Mouse (Mus musculus) MEL (cell line): ENCODE measurements around the gene Asb7.

Experiments used
- CTCF ChIP-seq, 3 experiments: IDR thresholded peaks in 2 of 3; conservative IDR thresholded peaks in 1 of 3; 2 replicates each; pipeline ENCODE4 v1.5.1; 2011 to 2012; ENCODE audit warnings: low read length in 3 of 3, low read depth in 2 of 3, mild to moderate bottlenecking in 2 of 3, improper control_type of control experiment in 1 of 3, inconsistent platforms in 1 of 3, mixed read lengths in 1 of 3, moderate library complexity in 1 of 3; ENCODE audit not compliant: control insufficient read depth in 1 of 3, insufficient read depth in 1 of 3, poor library complexity in 1 of 3, severe bottlenecking in 1 of 3
- E2F4 ChIP-seq: IDR thresholded peaks from 2 replicates; pipeline ENCODE4 v1.6.1; 2011; ENCODE audit warnings: low read depth, low read length, improper control_type of control experiment, borderline replicate concordance
- ELF1 ChIP-seq: IDR thresholded peaks from 2 replicates; pipeline ENCODE4 v1.6.1; 2014; ENCODE audit warnings: low read depth, mild to moderate bottlenecking, inconsistent platforms, low read length, improper control_type of control experiment, moderate library complexity
- MXI1 ChIP-seq: IDR thresholded peaks from 2 replicates; pipeline ENCODE4 v1.6.1; 2011; ENCODE audit warnings: mild to moderate bottlenecking, low read depth, low read length, improper control_type of control experiment
- MYC ChIP-seq: IDR thresholded peaks from 2 replicates; pipeline ENCODE4 v1.6.1; 2011; ENCODE audit warnings: low read depth, mild to moderate bottlenecking, low read length, improper control_type of control experiment, moderate library complexity
- NELFE ChIP-seq: IDR thresholded peaks from 2 replicates; pipeline ENCODE4 v1.6.1; 2011; ENCODE audit warnings: low read depth, low read length, improper control_type of control experiment
- POLR2A ChIP-seq, 2 experiments: IDR thresholded peaks; 2 replicates each; pipeline ENCODE4 v1.6.1; 2011 to 2012; ENCODE audit warnings: low read length in 2 of 2, mild to moderate bottlenecking in 2 of 2, control low read depth in 1 of 2, improper control_type of control experiment in 1 of 2, low read depth in 1 of 2, moderate library complexity in 1 of 2; ENCODE audit not compliant: control insufficient read depth in 1 of 2, insufficient read depth in 1 of 2, poor library complexity in 1 of 2
- RAD21 ChIP-seq: IDR thresholded peaks from 2 replicates; pipeline ENCODE4 v1.6.1; 2011; ENCODE audit warnings: mild to moderate bottlenecking, low read depth, low read length, improper control_type of control experiment
- SMC3 ChIP-seq: IDR thresholded peaks from 2 replicates; pipeline ENCODE4 v1.6.1; 2011; ENCODE audit warnings: low read depth, low read length, improper control_type of control experiment
- TAL1 ChIP-seq: IDR thresholded peaks from 2 replicates; pipeline ENCODE4 v1.6.1; 2012; ENCODE audit warnings: mild to moderate bottlenecking, inconsistent platforms, low read length, moderate library complexity, mixed read lengths
- TCF12 ChIP-seq: IDR thresholded peaks from 2 replicates; pipeline ENCODE4 v1.6.1; 2014; ENCODE audit warnings: low read depth, mild to moderate bottlenecking, inconsistent platforms, low read length, improper control_type of control experiment, moderate library complexity
- UBTF ChIP-seq: IDR thresholded peaks from 2 replicates; pipeline ENCODE4 v1.6.1; 2012; ENCODE audit warnings: low read depth, mild to moderate bottlenecking, inconsistent platforms, low read length, improper control_type of control experiment, moderate library complexity, borderline replicate concordance; ENCODE audit not compliant: insufficient read depth
- USF1 ChIP-seq: IDR thresholded peaks from 2 replicates; pipeline ENCODE4 v1.6.1; 2014; ENCODE audit warnings: low read depth, mild to moderate bottlenecking, inconsistent platforms, low read length, improper control_type of control experiment, moderate library complexity
- USF2 ChIP-seq, 2 experiments: IDR thresholded peaks; 2 replicates each; pipeline ENCODE4 v1.6.1; 2011 to 2012; ENCODE audit warnings: improper control_type of control experiment in 2 of 2, low read length in 2 of 2, borderline replicate concordance in 1 of 2, inconsistent platforms in 1 of 2, low read depth in 1 of 2, mild to moderate bottlenecking in 1 of 2; ENCODE audit not compliant: insufficient read depth in 1 of 2

DNA sequence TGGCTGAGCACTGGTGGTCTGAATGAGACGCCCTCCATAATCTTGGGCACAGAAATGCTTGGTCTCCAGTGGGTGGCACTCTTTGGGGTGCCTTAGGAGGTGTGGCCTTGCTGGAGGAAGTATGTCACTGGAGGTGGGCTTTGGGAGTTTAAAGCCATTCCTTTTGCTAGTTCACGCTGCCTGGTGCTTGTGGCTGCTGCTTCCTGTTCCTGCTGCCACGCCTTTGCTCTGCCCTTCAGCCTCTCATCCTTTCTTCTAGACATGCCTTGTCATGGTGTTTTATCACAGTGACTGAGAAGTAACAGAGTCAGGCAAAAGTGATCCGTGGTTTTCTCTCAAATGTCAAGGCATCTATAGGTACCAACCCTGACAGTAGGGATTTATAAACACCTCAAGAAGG is 37.2 kb downstream of the Asb7 start:
- no peak for TF ChIP-seq TCF12
- TF ChIP-seq USF2 (IDR thresholded peaks at IDR 0.05; ENCODE audit: borderline replicate concordance in 1 of 2, insufficient read depth in 1 of 2, low read depth in 1 of 2, low read length in 2 of 2): no peak
- no peak for TF ChIP-seq UBTF
- peak in 1 of 2 experiments; percentile 53; a peak in 2 of 4 replicates for TF ChIP-seq POLR2A (IDR thresholded peaks at IDR 0.05; ENCODE audit: control insufficient read depth in 1 of 2, insufficient read depth in 1 of 2, low read depth in 1 of 2, low read length in 2 of 2, poor library complexity in 1 of 2)
- TF ChIP-seq MXI1: peak; percentile 28; the same call in 1 of the 2 replicates
- peak; percentile 77 for TF ChIP-seq ELF1
- TF ChIP-seq E2F4: no peak
- TF ChIP-seq USF1: no peak
- no peak for TF ChIP-seq TAL1
- TF ChIP-seq CTCF (IDR thresholded peaks at IDR 0.05 in 2 of 3, conservative IDR thresholded peaks at IDR 0.05 in 1 of 3; ENCODE audit: control insufficient read depth in 1 of 3, insufficient read depth in 1 of 3, low read depth in 2 of 3, low read length in 3 of 3, poor library complexity in 1 of 3, severe bottlenecking in 1 of 3): peak in 1 of 3 experiments; percentile 24; a peak in 2 of 6 replicates
- peak; percentile 36; the same call in 1 of the 2 replicates for TF ChIP-seq NELFE
- TF ChIP-seq SMC3: no peak
- no peak for TF ChIP-seq RAD21
- TF ChIP-seq MYC: no peak
